Mouse (Mus musculus) limb, embryonic 14.5 days (tissue): ENCODE data around the gene Asic2. TPM values are rescaled to one million over a fixed set of nuclear protein-coding genes. Genes with fewer than 3 reads are reported as not detected.

Experiments used
- ATAC-seq: fragments of 200-750 bp; cut with Nextera tagmentation; 2 replicates; pipeline ENCODE4 v1.8.0; 2017; ENCODE audit warnings: low read depth, moderate number of reproducible peaks, moderate TSS enrichment; ENCODE audit not compliant: low FRiP score
- DNase-seq: peaks from one replicate; pipeline ENCODE4 v3.0.0-alpha.2; 2015; ENCODE audit warnings: low spot score
- H3K27ac ChIP-seq: fragments of 300-500 bp; sonication (generic); replicated peaks from 2 replicates; pipeline ENCODE4 v1.5.1; 2014; ENCODE audit warnings: low read depth, mild to moderate bottlenecking, low read length, moderate library complexity, mixed read lengths
- H3K27me3 ChIP-seq: fragments of 300-500 bp; sonication (generic); 2 replicates; pipeline ENCODE4 v1.6.1; 2014; ENCODE audit warnings: low read length, mixed read lengths; ENCODE audit not compliant: control insufficient read depth, insufficient read depth
- H3K36me3 ChIP-seq: fragments of 300-500 bp; sonication (generic); 2 replicates; pipeline ENCODE4 v1.6.1; 2014; ENCODE audit warnings: mild to moderate bottlenecking, low read length, moderate library complexity, mixed read lengths; ENCODE audit not compliant: control insufficient read depth, insufficient read depth
- H3K4me1 ChIP-seq: fragments of 300-500 bp; sonication (generic); 2 replicates; pipeline ENCODE4 v1.6.1; 2014; ENCODE audit warnings: antibody characterized with exemption, low read length, mixed read lengths; ENCODE audit not compliant: control insufficient read depth, insufficient read depth
- H3K4me2 ChIP-seq: fragments of 300-500 bp; sonication (generic); replicated peaks from 2 replicates; pipeline ENCODE4 v1.6.1; 2014; ENCODE audit warnings: low read depth, mild to moderate bottlenecking, low read length, moderate library complexity; ENCODE audit not compliant: severe bottlenecking
- H3K4me3 ChIP-seq: fragments of 300-500 bp; sonication (generic); replicated peaks from 2 replicates; pipeline ENCODE4 v1.5.1; 2014; ENCODE audit warnings: low read length
- H3K9ac ChIP-seq: fragments of 300-500 bp; sonication (generic); 2 replicates; pipeline ENCODE4 v1.6.1; 2014; ENCODE audit warnings: mild to moderate bottlenecking, low read depth, low read length, moderate library complexity; ENCODE audit not compliant: severe bottlenecking
- H3K9me3 ChIP-seq: fragments of 300-500 bp; sonication (generic); 2 replicates; pipeline ENCODE4 v1.6.1; 2016; ENCODE audit warnings: low read length; ENCODE audit not compliant: control insufficient read depth
- POLR2A ChIP-seq: fragments of 200-500 bp; IDR thresholded peaks from 2 replicates; pipeline ENCODE4 v1.8.0; 2012; ENCODE audit warnings: inconsistent platforms, mild to moderate bottlenecking, moderate library complexity, borderline replicate concordance; ENCODE audit not compliant: insufficient read depth, insufficient read length; ENCODE audit errors: extremely low read depth
- WGBS: fragments of 180-500 bp; shearing (Covaris S2); extraction: QIAGEN DNeasy Blood & Tissue Kit; methylation state at CpG from one replicate; pipeline ENCODE4 v1.1.7; 2014; 5-methylcytosine and 5-hydroxymethylcytosine counted together
- polyA plus RNA-seq, 2 experiments: library from polyadenylated mRNA; depleted of rRNA in 1 of 2; stranded (reverse) in 1 of 2; unstranded in 1 of 2; fragments of >200 nt; fragmentation: Nextera tagmentation in 1 of 2; extraction: Ambion mirVana in 1 of 2; gene quantifications; 2 replicates each; pipeline versions ENCODE4 v1.2.1 to v1.2.3; 2012 to 2014

Gene Asic2
- polyA plus RNA-seq, 2 experiments, result 0.72 to 1.3 TPM

DNA sequence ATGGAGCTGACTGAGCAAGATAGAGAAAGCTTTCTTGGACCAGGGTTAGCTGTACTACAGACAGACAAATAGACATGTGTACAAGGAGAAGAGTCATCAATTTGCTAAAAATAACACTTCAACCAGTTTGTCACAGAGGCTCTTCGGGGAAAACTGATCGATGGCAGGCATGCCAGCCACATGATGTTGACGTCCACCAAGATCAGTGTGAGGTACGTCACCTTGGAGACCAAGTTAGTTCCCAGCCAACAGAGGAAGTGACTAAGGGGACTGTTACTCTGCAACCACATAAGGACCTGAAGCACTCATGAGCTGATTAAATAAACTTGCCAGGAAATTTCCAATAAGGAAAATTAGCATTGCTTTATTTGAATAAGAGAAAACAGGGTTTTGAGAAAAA is 557.0 kb downstream of the Asic2 start:
- no peak overlapping the region for H3K4me3 ChIP-seq
- no peak overlapping the region for H3K27ac ChIP-seq
- TF ChIP-seq POLR2A, result no peak
- no peaks in the 10 kb centered on the region for H3K4me1 ChIP-seq
- no peak overlapping the region for H3K9ac ChIP-seq
- H3K27me3 ChIP-seq, result no peaks in the 10 kb centered on the region
- H3K36me3 ChIP-seq, result no peaks in the 10 kb centered on the region
- H3K4me2 ChIP-seq, result no peak overlapping the region
- H3K9me3 ChIP-seq, result no peaks in the 10 kb centered on the region
- WGBS, result 80% methylated on average over 4 of the region's 4 CpGs
- ATAC-seq (no peak), DNase-seq (no peak)

DNA sequence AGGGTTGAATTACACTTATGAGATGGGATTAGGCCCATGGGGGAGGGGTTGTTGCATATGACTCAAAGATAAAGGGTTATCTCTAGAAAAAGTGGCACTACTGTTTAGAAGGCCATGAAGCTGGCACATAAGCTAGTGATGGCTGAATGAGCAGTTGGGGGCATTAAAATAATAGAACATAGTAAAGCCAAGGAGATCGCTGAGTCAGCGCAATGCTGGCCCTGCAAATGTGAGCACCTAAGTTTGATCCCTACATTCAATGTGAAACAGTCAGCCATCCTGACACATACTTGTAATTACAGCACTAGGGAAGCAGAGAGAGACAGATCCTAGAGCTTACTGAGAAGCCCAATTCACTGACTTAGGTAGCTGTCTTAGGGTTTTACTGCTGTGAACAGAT is 562.3 kb downstream of the Asic2 start:
- Histone ChIP-seq H3K27ac (no peak overlapping the region), H3K9me3 (no peaks in the 10 kb centered on the region), H3K36me3 (no peaks in the 10 kb centered on the region), H3K9ac (no peak overlapping the region), H3K27me3 (no peaks in the 10 kb centered on the region), H3K4me2 (no peak overlapping the region), H3K4me3 (no peak overlapping the region), H3K4me1 (no peaks in the 10 kb centered on the region)
- no peak for TF ChIP-seq POLR2A
- WGBS, result 97% methylated on average over 2 of the region's 2 CpGs
- DNase-seq (no peak), ATAC-seq (no peak)

DNA sequence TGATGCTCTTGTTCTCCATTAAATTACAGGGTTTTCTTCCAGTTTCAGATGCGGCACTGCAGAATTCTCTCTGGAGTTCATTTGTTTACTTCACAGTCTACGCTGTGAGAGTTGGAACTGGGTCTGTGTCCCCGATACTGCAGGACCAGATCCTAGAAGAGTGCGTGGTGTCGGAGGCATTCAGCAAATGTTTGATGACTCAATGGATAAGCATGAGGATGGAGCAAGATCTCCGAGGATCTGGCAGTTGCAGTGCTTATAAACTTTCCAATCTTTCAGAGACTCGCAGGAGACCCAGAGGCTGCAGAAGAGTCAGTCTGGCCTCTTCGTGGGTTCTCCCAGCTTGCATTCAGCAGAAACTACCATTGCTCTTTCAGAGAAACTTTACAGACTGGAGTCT is 566.0 kb downstream of the Asic2 start:
- Histone ChIP-seq H3K9me3 (no peaks in the 10 kb centered on the region), H3K27ac (no peak overlapping the region), H3K4me2 (no peak overlapping the region), H3K9ac (no peak overlapping the region), H3K4me1 (no peaks in the 10 kb centered on the region), H3K36me3 (no peaks in the 10 kb centered on the region), H3K4me3 (no peak overlapping the region), H3K27me3 (no peaks in the 10 kb centered on the region)
- ATAC-seq (no peak), DNase-seq (no peak)
- WGBS, result 82% methylated on average over 8 of the region's 8 CpGs
- no peak for TF ChIP-seq POLR2A

DNA sequence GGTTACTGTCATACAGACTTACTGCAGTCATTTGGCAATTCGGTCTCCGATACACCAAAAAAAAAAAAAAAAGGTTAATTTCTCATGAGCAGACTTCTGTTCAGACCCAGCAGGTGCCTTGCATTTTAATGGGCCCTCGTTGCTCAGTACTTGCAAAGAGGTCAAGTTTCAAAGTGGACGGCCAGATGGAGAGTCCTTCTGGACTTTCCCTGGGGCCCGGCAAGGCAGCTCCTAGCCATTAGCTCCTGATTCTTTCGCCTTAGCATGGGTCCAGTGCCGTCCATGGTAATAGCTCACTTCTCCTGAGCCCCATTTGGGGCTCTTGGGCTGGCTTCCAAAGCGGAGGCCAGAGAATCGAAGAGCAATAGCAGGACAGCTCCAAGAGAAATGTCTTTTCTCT is 575.4 kb downstream of the Asic2 start:
- H3K9ac ChIP-seq, result no peak overlapping the region
- H3K27ac ChIP-seq, result no peak overlapping the region
- ATAC-seq (no peak), DNase-seq (no peak)
- no peaks in the 10 kb centered on the region for H3K36me3 ChIP-seq
- no peaks in the 10 kb centered on the region for H3K27me3 ChIP-seq
- H3K9me3 ChIP-seq, result no peaks in the 10 kb centered on the region
- H3K4me2 ChIP-seq, result no peak overlapping the region
- H3K4me3 ChIP-seq, result no peak overlapping the region
- 23% methylated on average over 9 of the region's 9 CpGs for WGBS
- H3K4me1 ChIP-seq, result no peaks in the 10 kb centered on the region
- TF ChIP-seq POLR2A, result no peak

DNA sequence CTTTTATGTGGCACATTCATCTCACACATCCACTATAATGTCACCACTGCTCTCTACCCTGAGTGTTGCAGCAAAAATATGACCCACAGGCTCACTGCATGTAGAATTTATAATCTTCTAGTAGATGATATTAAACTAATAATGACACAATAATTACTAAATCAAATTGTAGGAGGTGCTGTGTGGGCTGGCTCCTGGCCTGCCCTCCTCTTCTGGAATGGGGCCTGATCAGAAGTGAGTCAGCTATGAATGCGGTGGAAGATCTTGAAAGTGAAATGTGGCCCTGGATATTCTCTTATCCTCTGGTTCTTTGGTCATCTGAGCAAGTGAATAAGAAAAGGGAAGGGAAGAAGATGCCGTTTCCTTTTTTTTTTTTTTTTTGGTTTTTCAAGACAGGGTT is 582.1 kb downstream of the Asic2 start:
- Histone ChIP-seq H3K9ac (no peak overlapping the region), H3K36me3 (no peaks in the 10 kb centered on the region), H3K9me3 (no peaks in the 10 kb centered on the region), H3K4me1 (no peaks in the 10 kb centered on the region), H3K27ac (no peak overlapping the region), H3K4me2 (no peak overlapping the region), H3K4me3 (no peak overlapping the region), H3K27me3 (no peaks in the 10 kb centered on the region)
- 66% methylated on average over 2 of the region's 2 CpGs for WGBS
- DNase-seq, result no peak
- ATAC-seq, result no peak
- TF ChIP-seq POLR2A, result no peak

DNA sequence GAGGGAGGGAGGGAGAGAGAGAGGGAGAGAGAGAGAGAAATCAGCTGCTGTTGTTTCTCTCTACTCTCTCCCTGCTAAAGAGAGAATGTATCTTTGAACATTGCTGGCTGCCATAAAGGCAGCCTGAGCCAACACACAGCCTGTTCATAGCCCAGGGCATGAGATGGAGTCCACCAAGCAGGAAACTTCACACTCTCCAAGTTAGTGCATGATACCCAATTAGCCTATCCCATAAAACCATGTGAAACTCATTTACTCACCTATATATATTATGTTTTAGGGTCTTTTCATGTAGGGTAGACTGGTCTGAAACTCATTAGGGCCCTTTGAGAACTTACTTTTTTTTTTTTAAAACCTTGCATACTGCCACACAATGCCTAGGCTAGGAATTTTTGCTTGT is 582.7 kb downstream of the Asic2 start:
- H3K4me2 ChIP-seq, result no peak overlapping the region
- DNase-seq (no peak), ATAC-seq (no peak)

More for the DNA sequence above, 582.7 kb downstream of the Asic2 start:
- Histone ChIP-seq H3K27ac (no peak overlapping the region), H3K36me3 (no peaks in the 10 kb centered on the region), H3K27me3 (no peaks in the 10 kb centered on the region), H3K9ac (no peak overlapping the region), H3K4me3 (no peak overlapping the region), H3K9me3 (no peaks in the 10 kb centered on the region), H3K4me1 (no peaks in the 10 kb centered on the region)
- TF ChIP-seq POLR2A, result no peak
